Mouse (Mus musculus) limb, embryonic 12.5 days (tissue): ENCODE data around the gene Tuba1b. TPM values are rescaled to one million over a fixed set of nuclear protein-coding genes. Genes with fewer than 3 reads are reported as not detected.
"Not testable (repeated sequence)": the region's sequence is repeated elsewhere in the genome, so short reads cannot be mapped to it uniquely, and the experiment has no call there.

Experiments
- ATAC-seq: fragments of 200-750 bp; cut with Nextera tagmentation; 2 replicates; pipeline ENCODE4 v1.8.0; 2017; ENCODE audit warnings: low read depth, moderate TSS enrichment; ENCODE audit not compliant: insufficient number of reproducible peaks, insufficient read depth, low FRiP score, low TSS enrichment
- H3K27ac ChIP-seq: fragments of 300-500 bp; sonication (generic); 2 replicates; pipeline ENCODE4 v1.5.1; 2016; ENCODE audit warnings: mild to moderate bottlenecking, moderate library complexity
- H3K27me3 ChIP-seq: fragments of 300-500 bp; sonication (generic); 2 replicates; pipeline ENCODE4 v1.6.1; 2016; ENCODE audit warnings: mild to moderate bottlenecking, moderate library complexity
- H3K36me3 ChIP-seq: fragments of 300-500 bp; sonication (generic); 2 replicates; pipeline ENCODE4 v1.6.1; 2016; ENCODE audit warnings: mild to moderate bottlenecking, moderate library complexity
- H3K4me1 ChIP-seq: fragments of 300-500 bp; sonication (generic); replicated peaks from 2 replicates; pipeline ENCODE4 v1.6.1; 2016
- H3K4me2 ChIP-seq: fragments of 300-500 bp; sonication (generic); 2 replicates; pipeline ENCODE4 v1.6.1; 2016; ENCODE audit warnings: mild to moderate bottlenecking, moderate library complexity
- H3K4me3 ChIP-seq: fragments of 300-500 bp; sonication (generic); replicated peaks from 2 replicates; pipeline ENCODE4 v1.5.1; 2016; ENCODE audit warnings: mild to moderate bottlenecking
- H3K9ac ChIP-seq: fragments of 300-500 bp; sonication (generic); replicated peaks from 2 replicates; pipeline ENCODE4 v1.6.1; 2016; ENCODE audit warnings: mild to moderate bottlenecking, moderate library complexity
- H3K9me3 ChIP-seq: fragments of 300-500 bp; sonication (generic); 2 replicates; pipeline ENCODE4 v1.6.1; 2016; ENCODE audit warnings: mild to moderate bottlenecking, moderate library complexity
- WGBS: fragments of 180-500 bp; shearing (Covaris S2); methylation state at CpG from one replicate; pipeline ENCODE4 v1.1.7; 2016; 5-methylcytosine and 5-hydroxymethylcytosine counted together
- polyA plus RNA-seq: library from polyadenylated mRNA; unstranded; fragments of >200 nt; fragmentation: Nextera tagmentation; extraction: Ambion mirVana; gene quantifications from 2 replicates; pipeline ENCODE4 v1.2.1, GENCODE M21; 2016

Tuba1b gene
- polyA plus RNA-seq, 1 experiment from 2014 or later = 1,695 TPM

DNA sequence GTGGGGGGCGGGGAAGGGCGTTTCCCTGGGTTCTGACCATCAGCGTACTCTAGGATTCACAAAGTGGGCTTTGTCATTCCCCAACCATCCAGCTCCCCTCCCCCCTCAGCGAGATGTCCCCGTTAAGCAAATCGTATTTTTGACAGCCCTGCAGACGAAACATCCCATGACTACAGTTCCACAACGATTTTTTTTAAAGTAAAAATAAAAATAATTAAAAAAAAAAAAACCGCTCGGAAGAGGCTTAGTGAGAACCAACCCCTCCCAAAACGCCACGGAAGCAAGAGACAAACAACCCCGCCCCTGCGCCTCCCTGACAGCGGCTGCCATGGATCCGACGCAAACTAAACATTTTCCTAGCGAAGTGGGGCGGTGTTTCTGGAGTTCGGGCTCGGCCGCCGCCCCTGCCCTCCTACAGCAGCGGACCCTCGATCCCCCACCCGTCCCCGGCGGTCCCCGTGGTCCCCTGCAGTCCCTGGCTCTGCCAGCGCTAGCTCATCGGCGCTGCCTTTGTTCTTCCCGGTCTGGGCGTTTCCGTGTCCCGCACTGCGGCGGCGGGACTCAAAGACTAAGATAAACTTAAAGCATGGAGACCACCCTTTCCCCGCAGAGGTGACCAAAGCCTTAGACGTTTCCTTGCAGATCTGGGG is 18.5 kb upstream of the Tuba1b start:
- H3K9me3 ChIP-seq = no peaks in the 10 kb centered on the region
- peak; percentile 87 for ATAC-seq
- H3K4me3 ChIP-seq = peak overlapping the region; percentile 83
- peaks cover 20% of the 10 kb centered on the region for H3K4me1 ChIP-seq
- H3K9ac ChIP-seq = peak overlapping the region; percentile 96
- peaks cover 16% of the 10 kb centered on the region for H3K36me3 ChIP-seq
- H3K27me3 ChIP-seq = no peaks in the 10 kb centered on the region
- H3K27ac ChIP-seq = peak overlapping the region; percentile 99
- under 1% methylated on average over 41 of the region's 41 CpGs for WGBS
- peak overlapping the region; percentile 81 for H3K4me2 ChIP-seq

GRCm38 (mm10) chr15:98952063-98952455 is 17.7 kb upstream of the Tuba1b start:
- WGBS = 37% methylated on average over 5 of the region's 5 CpGs
- ATAC-seq = no peak

DNA sequence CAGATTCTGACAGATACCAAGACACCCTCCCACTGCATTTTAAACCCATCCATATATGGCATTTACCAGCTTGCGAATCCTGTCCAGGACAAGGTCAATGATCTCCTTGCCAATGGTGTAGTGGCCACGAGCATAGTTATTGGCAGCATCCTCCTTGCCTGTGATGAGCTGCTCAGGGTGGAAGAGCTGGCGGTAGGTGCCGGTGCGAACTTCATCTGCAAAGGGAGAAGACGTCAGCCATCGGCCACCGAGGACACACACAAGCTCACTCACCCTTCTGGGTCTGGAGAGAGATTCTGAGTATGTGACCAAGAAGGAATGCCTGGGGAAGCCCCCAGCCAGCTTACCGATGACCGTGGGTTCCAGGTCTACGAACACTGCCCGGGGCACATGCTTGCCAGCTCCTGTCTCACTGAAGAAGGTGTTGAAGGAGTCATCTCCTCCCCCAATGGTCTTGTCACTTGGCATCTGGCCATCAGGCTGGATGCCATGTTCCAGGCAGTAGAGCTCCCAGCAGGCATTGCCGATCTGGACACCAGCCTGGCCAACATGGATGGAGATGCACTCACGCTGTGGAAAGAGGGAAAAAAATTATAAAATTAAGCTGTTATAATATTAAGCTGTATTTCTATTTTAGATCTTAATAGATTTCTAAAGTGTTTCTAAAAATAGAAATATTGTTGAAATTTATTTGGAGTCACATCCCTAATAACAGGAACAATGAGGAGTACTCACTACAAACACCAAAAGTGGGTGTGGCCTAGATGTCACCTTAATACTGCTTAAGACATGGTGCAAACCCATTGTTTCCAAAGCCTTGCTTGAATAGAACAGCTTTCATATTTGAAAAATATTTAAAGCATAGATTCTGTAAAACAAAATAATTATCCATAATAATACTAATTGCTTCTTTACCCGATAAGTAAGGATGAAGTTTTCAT is 17.0 kb upstream of the Tuba1b start:
- Histone ChIP-seq H3K4me3 (peak overlapping the region; percentile 83), H3K4me1 (peaks cover 20% of the 10 kb centered on the region), H3K36me3 (peaks cover 16% of the 10 kb centered on the region), H3K4me2 (peak overlapping the region; percentile 81)
- not testable (repeated sequence) for H3K27me3 ChIP-seq, H3K9me3 ChIP-seq, ATAC-seq, H3K27ac ChIP-seq, H3K9ac ChIP-seq
- WGBS = 93% methylated on average over 11 of the region's 15 CpGs

More at GRCm38 (mm10) chr15:98952063-98952455, 17.7 kb upstream of the Tuba1b start:
- peak overlapping the region; percentile 83 for H3K4me3 ChIP-seq
- H3K36me3 ChIP-seq = peaks cover 16% of the 10 kb centered on the region
- peak overlapping the region; percentile 78 for H3K27ac ChIP-seq
- H3K4me2 ChIP-seq = peak overlapping the region; percentile 81
- peak overlapping the region; percentile 96 for H3K9ac ChIP-seq
- no peaks in the 10 kb centered on the region for H3K27me3 ChIP-seq
- no peaks in the 10 kb centered on the region for H3K9me3 ChIP-seq
- H3K4me1 ChIP-seq = peaks cover 20% of the 10 kb centered on the region

DNA sequence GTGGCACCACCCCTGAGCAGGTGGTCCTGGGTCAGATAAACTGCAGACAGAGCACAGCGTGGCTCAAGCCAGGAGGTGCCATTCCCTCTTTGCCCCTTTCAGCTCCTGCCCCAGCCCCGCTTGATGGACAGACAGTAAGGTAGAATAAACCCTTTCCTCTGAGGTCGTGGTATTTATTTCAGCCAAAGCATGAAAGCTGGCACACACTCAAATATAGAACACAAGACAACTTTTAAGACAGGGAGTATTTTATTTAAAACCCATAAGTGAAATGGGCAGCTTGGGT is 15.2 kb upstream of the Tuba1b start:
- WGBS = 78% methylated on average over 3 of the region's 3 CpGs

DNA sequence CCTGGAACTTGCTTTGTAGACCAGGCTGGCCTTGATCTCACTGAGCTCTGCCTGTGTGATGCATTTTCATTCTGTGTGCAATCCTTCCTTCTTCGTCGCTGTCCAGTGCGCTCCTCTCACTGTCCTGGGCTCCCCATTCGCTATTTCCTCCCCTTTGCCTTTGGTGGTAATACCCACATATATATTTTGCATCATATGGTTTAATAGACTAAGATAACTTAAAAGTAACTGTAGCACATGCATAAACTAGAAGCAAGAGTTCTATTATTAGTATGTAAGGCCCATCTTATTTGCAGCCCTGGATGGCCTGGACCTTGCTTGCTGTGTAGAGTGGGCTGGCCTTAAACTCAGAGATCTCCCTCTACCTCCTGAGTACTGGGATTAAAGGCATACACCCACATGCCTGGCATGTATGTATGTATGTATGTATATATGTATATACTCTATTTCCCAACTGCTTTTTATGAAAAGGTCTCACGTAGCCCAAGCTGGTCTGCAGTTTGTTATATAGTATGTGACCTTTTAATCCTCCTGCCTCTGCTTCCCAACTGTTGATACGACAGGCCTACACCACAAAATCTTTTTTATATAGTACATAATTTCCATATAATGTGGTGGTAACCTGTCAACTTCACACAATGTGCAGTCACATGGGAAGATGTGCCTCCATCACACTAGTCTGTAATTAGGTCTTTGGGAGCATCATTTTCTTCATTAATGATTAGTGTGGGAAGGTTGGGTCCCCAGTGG is 14.7 kb upstream of the Tuba1b start:
- no peak overlapping the region for H3K4me2 ChIP-seq
- ATAC-seq = no peak
- no peak overlapping the region for H3K9ac ChIP-seq
- no peaks in the 10 kb centered on the region for H3K27me3 ChIP-seq
- H3K9me3 ChIP-seq = peaks cover 5% of the 10 kb centered on the region; the same call in 1 of the 2 replicates
- no peak overlapping the region for H3K27ac ChIP-seq
- H3K4me3 ChIP-seq = no peak overlapping the region
- WGBS = 81% methylated on average over 6 of the region's 6 CpGs
- peaks cover 9% of the 10 kb centered on the region for H3K4me1 ChIP-seq
- H3K36me3 ChIP-seq = peaks cover 16% of the 10 kb centered on the region

More for the DNA sequence above, 15.2 kb upstream of the Tuba1b start:
- peaks cover 5% of the 10 kb centered on the region; the same call in 1 of the 2 replicates for H3K9me3 ChIP-seq
- no peak overlapping the region for H3K9ac ChIP-seq
- H3K4me3 ChIP-seq = no peak overlapping the region
- H3K4me2 ChIP-seq = no peak overlapping the region
- H3K4me1 ChIP-seq = peaks cover 13% of the 10 kb centered on the region
- no peak for ATAC-seq
- no peak overlapping the region for H3K27ac ChIP-seq
- H3K27me3 ChIP-seq = no peaks in the 10 kb centered on the region
- H3K36me3 ChIP-seq = peaks cover 16% of the 10 kb centered on the region

GRCm38 (mm10) chr15:98948382-98948781 is 14.0 kb upstream of the Tuba1b start:
- Histone ChIP-seq H3K4me1 (peaks cover 7% of the 10 kb centered on the region), H3K9me3 (peaks cover 5% of the 10 kb centered on the region; the same call in 1 of the 2 replicates), H3K27me3 (no peaks in the 10 kb centered on the region), H3K9ac (no peak overlapping the region), H3K36me3 (peaks cover 16% of the 10 kb centered on the region), H3K27ac (no peak overlapping the region), H3K4me3 (no peak overlapping the region), H3K4me2 (no peak overlapping the region)
- no peak for ATAC-seq

DNA sequence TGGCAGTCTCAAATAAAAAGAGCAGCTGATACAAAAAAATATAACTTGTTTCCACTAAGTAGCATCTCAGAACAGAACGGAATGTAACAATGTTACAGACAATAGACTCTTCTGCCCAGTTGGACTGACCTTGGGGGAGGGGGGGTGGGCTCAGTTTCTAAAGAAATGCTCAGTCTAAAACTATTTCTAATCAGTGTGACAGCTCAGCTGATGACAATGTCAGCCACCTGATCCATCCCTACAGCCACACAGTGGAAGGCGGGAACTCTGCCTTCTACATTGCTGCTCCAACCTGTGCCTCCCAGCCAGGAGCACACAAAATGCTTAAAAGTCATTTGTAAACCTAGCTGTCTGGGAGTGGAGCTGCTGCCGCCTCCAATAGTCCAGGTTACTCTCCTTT is 13.5 kb upstream of the Tuba1b start:
- Histone ChIP-seq H3K9me3 (peaks cover 5% of the 10 kb centered on the region; the same call in 1 of the 2 replicates), H3K9ac (no peak overlapping the region), H3K4me1 (peaks cover 7% of the 10 kb centered on the region), H3K27me3 (no peaks in the 10 kb centered on the region), H3K36me3 (peaks cover 16% of the 10 kb centered on the region), H3K4me2 (no peak overlapping the region), H3K27ac (0 out of 2 replicates have a peak overlapping the region, but pooled peaks have one; percentile 12), H3K4me3 (no peak overlapping the region)
- 65% methylated on average over 3 of the region's 3 CpGs for WGBS
- no peak for ATAC-seq

GRCm38 (mm10) chr15:98943133-98943532 is 8.8 kb upstream of the Tuba1b start:
- no peak overlapping the region for H3K9ac ChIP-seq
- no peak overlapping the region for H3K27ac ChIP-seq
- H3K27me3 ChIP-seq = no peaks in the 10 kb centered on the region
- H3K9me3 ChIP-seq = peaks cover 5% of the 10 kb centered on the region; the same call in 1 of the 2 replicates
- no peak overlapping the region for H3K4me3 ChIP-seq
- no peak overlapping the region for H3K4me2 ChIP-seq
- ATAC-seq = no peak
- 59% methylated on average over 4 of the region's 4 CpGs for WGBS
- H3K4me1 ChIP-seq = peaks cover 12% of the 10 kb centered on the region
- H3K36me3 ChIP-seq = no peaks in the 10 kb centered on the region

DNA sequence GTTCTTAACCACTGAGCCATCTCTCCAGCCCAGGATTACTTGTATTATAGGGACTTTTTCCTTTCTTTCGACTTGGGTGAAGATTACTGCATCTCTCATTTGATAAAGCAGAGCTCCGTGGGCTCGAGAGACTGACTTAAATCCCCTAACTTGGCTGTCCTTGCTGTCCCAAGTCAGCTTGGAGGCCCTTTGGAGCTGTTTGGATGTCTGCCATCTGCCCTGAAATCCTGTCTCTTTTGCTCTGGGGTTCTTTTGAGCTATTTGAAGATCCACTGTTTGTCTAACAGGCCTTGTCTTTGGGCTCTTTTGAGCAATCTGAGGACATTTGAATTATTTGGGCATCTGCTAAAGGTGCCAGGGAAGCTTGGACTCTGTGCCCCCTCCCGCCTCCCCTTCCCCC is 7.7 kb upstream of the Tuba1b start:
- H3K4me2 ChIP-seq = no peak overlapping the region
- no peaks in the 10 kb centered on the region for H3K36me3 ChIP-seq
- H3K9ac ChIP-seq = no peak overlapping the region
- H3K27ac ChIP-seq = no peak overlapping the region
- ATAC-seq = no peak
- H3K27me3 ChIP-seq = no peaks in the 10 kb centered on the region
- H3K4me3 ChIP-seq = no peak overlapping the region
- peaks cover 12% of the 10 kb centered on the region for H3K4me1 ChIP-seq
- 90% methylated on average over 4 of the region's 4 CpGs for WGBS
- peaks cover 5% of the 10 kb centered on the region; the same call in 1 of the 2 replicates for H3K9me3 ChIP-seq

DNA sequence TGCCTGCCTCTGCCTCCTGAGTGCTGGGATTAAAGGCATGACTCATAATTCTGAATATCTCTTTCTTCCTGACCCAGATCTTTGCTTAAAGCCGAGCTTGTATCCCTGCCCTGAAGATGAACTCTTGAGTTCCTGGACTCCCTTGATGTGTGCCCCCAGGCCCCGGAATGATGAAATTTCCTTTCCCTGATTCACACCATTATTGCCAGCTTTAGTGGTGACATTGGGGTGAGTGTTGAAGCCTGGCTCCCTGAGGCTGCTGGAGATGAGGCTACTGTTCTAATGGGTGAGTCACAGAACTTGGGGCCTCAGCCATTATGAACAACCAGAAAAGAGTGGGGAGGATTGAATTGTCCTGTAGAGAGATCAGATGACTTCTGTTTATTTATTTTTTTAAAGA is 7.2 kb upstream of the Tuba1b start:
- WGBS = 81% methylated on average over 2 of the region's 2 CpGs
- H3K4me3 ChIP-seq = no peak overlapping the region
- no peak overlapping the region for H3K27ac ChIP-seq
- peaks cover 5% of the 10 kb centered on the region; the same call in 1 of the 2 replicates for H3K9me3 ChIP-seq
- ATAC-seq = no peak
- H3K36me3 ChIP-seq = no peaks in the 10 kb centered on the region
- no peak overlapping the region for H3K4me2 ChIP-seq
- H3K9ac ChIP-seq = no peak overlapping the region
- H3K4me1 ChIP-seq = peaks cover 12% of the 10 kb centered on the region
- no peaks in the 10 kb centered on the region for H3K27me3 ChIP-seq

- H3K36me3 ChIP-seq = no peaks in the 10 kb centered on the region
- H3K27me3 ChIP-seq = no peaks in the 10 kb centered on the region
- ATAC-seq = no peak
- H3K9me3 ChIP-seq = peaks cover 5% of the 10 kb centered on the region; the same call in 1 of the 2 replicates
- no peak overlapping the region for H3K4me2 ChIP-seq
- no peak overlapping the region for H3K9ac ChIP-seq
- H3K4me3 ChIP-seq = no peak overlapping the region
- H3K4me1 ChIP-seq = peaks cover 17% of the 10 kb centered on the region
- H3K27ac ChIP-seq = no peak overlapping the region
- WGBS = 68% methylated on average over 10 of the region's 10 CpGs
Observed at GRCm38 (mm10) chr15:98940816-98941215, 6.5 kb upstream of the Tuba1b start.
